Mouse (Mus musculus): ENCODE results near the gene Hyal3. TPM values are rescaled to one million over a fixed set of nuclear protein-coding genes. Genes with fewer than 3 reads are reported as not detected.
A peak's percentile ranks its signal among the peaks of the same experiment; 100 is the strongest.

Hyal3 gene
- polyA plus RNA-seq, 1 experiment from 2014 or later, result 0.39 TPM

DNA sequence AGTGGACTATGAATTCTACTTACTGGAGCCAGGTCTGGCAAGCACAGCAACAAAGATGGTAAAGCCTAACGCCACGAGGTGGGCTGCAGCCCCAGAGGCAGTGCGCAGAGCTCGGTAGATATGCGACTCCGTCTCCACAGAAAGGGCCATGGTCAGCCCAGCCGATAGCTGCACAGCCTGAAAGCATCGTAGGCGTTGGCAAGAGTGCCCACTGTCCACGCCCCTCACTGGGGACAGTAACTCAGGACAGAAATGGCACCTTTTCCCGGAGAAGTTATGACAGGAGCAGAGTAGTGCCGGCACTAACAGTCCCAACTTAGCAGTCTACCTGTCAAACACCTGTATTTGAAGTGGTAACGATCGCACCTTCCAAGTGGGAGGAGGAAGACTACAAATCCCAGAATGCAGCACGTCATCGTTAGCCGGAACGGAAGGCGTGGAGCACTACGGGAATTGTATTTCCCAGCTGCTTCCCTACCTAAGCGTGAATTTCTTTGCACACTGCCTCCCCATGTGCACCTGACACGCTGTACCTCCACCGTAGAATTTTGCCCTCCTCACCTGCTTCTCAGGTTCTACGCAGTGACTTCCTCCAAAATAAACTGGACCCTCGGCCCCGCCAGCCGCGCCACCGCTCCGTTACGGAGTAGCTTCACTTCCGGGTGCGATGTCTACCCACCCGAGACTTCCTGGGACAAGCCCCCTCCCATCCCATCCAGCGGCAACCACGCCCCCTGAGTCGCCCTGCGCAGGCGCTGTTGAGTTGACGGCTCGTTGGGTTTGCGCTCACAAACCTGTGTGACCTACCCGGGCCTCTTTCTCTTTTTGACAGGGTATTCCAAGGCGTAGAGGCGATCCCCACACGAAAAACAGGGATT lies 38.9 kb upstream of the Hyal3 start, which contains the start of the genes Cyb561d2 and Nprl2:
Cyb561d2 (minus strand) TSS at position 720 of the 878 bp plus-strand sequence.
Nprl2 (plus strand) TSS at position 753 of the 878 bp plus-strand sequence.
- Histone ChIP-seq H3K4me3 (ENCODE audit: low read depth, low read length) (peak within 1 kb of the TSS; percentile 60), H3K4me2 (replicated peaks; ENCODE audit: low read depth, low read length) (peak within 1 kb of the TSS; percentile 62), H3K27ac (ENCODE audit: low read depth, low read length) (no peak within 1 kb of the TSS), H3K27me3 (ENCODE audit: control insufficient read depth, insufficient read depth, low read length) (no peaks in the 10 kb centered on the region), H3K9me3 (ENCODE audit: control insufficient read depth, low read length) (no peaks in the 10 kb centered on the region), H3K4me1 (replicated peaks; ENCODE audit: control insufficient read depth, insufficient read depth, low read length) (peaks cover 10% of the 10 kb centered on the region), H3K9ac (ENCODE audit: low read depth, low read length) (peak within 1 kb of the TSS; percentile 61), H3K36me3 (ENCODE audit: control insufficient read depth, insufficient read depth, low read length) (peaks cover 11% of the 10 kb centered on the region; the same call in 1 of the 2 replicates)
- DNase-seq (ENCODE audit: low spot score), result peak; percentile 97
- 2% methylated on average over 46 of the region's 46 CpGs for WGBS
- ATAC-seq (ENCODE audit: low FRiP score), result peak; percentile 87

DNA sequence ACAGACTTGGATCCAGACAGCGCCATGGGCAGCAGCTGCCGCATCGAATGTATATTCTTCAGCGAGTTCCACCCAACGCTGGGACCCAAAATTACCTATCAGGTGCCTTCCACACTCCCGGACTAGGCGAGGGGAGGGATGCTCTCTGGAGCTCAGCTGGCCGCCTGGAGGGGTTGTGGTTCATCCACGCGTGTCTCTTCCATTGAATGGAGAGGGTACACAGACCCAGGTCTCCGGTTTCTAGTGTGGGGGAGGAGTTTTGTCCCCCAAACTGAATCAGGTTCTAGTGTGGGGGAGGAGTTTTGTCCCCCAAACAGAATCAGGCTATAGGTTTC lies 38.3 kb upstream of the Hyal3 start:
- H3K27ac ChIP-seq (ENCODE audit: low read depth, low read length), result no peak overlapping the region
- peak overlapping the region; percentile 60 for H3K4me3 ChIP-seq (ENCODE audit: low read depth, low read length)
- ATAC-seq (ENCODE audit: low FRiP score), result peak; percentile 56
- DNase-seq (ENCODE audit: low spot score), result no peak
- H3K27me3 ChIP-seq (ENCODE audit: control insufficient read depth, insufficient read depth, low read length), result no peaks in the 10 kb centered on the region
- peaks cover 12% of the 10 kb centered on the region for H3K4me1 ChIP-seq (replicated peaks; ENCODE audit: control insufficient read depth, insufficient read depth, low read length)
- H3K9ac ChIP-seq (ENCODE audit: low read depth, low read length), result peak overlapping the region; percentile 61
- H3K36me3 ChIP-seq (ENCODE audit: control insufficient read depth, insufficient read depth, low read length), result peaks cover 11% of the 10 kb centered on the region; the same call in 1 of the 2 replicates
- peak overlapping the region; percentile 62 for H3K4me2 ChIP-seq (replicated peaks; ENCODE audit: low read depth, low read length)
- H3K9me3 ChIP-seq (ENCODE audit: control insufficient read depth, low read length), result no peaks in the 10 kb centered on the region
- 3% methylated on average over 11 of the region's 11 CpGs for WGBS

- Histone ChIP-seq H3K27ac (ENCODE audit: low read depth, low read length) (no peak overlapping the region), H3K4me3 (ENCODE audit: low read depth, low read length) (peak overlapping the region; percentile 60), H3K4me1 (replicated peaks; ENCODE audit: control insufficient read depth, insufficient read depth, low read length) (peaks cover 14% of the 10 kb centered on the region), H3K27me3 (ENCODE audit: control insufficient read depth, insufficient read depth, low read length) (no peaks in the 10 kb centered on the region), H3K9me3 (ENCODE audit: control insufficient read depth, low read length) (no peaks in the 10 kb centered on the region), H3K36me3 (ENCODE audit: control insufficient read depth, insufficient read depth, low read length) (peaks cover 11% of the 10 kb centered on the region; the same call in 1 of the 2 replicates), H3K9ac (ENCODE audit: low read depth, low read length) (peak overlapping the region; percentile 61; the same call in 1 of the 2 replicates), H3K4me2 (replicated peaks; ENCODE audit: low read depth, low read length) (peak overlapping the region; percentile 62)
- ATAC-seq (ENCODE audit: low FRiP score), result no peak
- DNase-seq (ENCODE audit: low spot score), result no peak
- 54% methylated on average over 8 of the region's 8 CpGs for WGBS
Measured at GRCm38 (mm10) chr9:107542721-107543120, 37.9 kb upstream of the Hyal3 start.

- Histone ChIP-seq H3K4me2 (replicated peaks; ENCODE audit: low read depth, low read length) (no peak overlapping the region), H3K9ac (ENCODE audit: low read depth, low read length) (no peak overlapping the region), H3K4me1 (replicated peaks; ENCODE audit: control insufficient read depth, insufficient read depth, low read length) (peaks cover 14% of the 10 kb centered on the region), H3K36me3 (ENCODE audit: control insufficient read depth, insufficient read depth, low read length) (peaks cover 10% of the 10 kb centered on the region; the same call in 1 of the 2 replicates), H3K4me3 (ENCODE audit: low read depth, low read length) (no peak overlapping the region), H3K27me3 (ENCODE audit: control insufficient read depth, insufficient read depth, low read length) (0 out of 2 replicates have a peak, but pooled peaks cover 2% of the 10 kb centered on the region), H3K27ac (ENCODE audit: low read depth, low read length) (no peak overlapping the region), H3K9me3 (ENCODE audit: control insufficient read depth, low read length) (no peaks in the 10 kb centered on the region)
- ATAC-seq (ENCODE audit: low FRiP score) (no peak), DNase-seq (ENCODE audit: low spot score) (no peak)
- 85% methylated on average over 11 of the region's 11 CpGs for WGBS
Measured at GRCm38 (mm10) chr9:107543299-107543698, 37.3 kb upstream of the Hyal3 start.

DNA sequence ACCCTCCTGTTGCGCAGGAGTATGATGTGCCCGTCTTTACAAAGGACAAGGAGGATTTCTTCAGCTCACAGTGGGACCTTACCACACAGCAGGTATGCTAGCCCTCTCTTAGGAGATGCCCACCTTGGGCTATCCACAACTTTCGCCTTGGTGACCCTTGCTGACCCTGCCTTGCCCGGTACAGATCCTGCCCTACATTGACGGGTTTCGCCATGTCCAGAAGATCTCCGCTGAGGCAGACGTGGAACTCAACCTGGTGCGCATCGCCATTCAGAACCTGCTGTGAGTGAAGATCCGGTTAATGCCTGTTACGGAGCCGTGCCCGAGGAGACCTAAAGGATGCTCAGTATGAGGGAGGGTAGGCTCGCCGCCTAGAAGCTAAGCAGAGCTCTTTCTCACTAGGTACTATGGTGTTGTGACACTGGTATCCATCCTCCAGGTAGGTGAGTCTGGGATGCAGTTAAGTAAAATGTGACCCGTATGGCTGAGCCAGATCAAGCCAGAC lies 36.4 kb upstream of the Hyal3 start:
- peaks cover 14% of the 10 kb centered on the region for H3K4me1 ChIP-seq (replicated peaks; ENCODE audit: control insufficient read depth, insufficient read depth, low read length)

GRCm38 (mm10) chr9:107544729-107545128 lies 35.9 kb upstream of the Hyal3 start:
- H3K9ac ChIP-seq (ENCODE audit: low read depth, low read length), result no peak overlapping the region
- peaks cover 5% of the 10 kb centered on the region; the same call in 1 of the 2 replicates for H3K36me3 ChIP-seq (ENCODE audit: control insufficient read depth, insufficient read depth, low read length)
- H3K4me1 ChIP-seq (replicated peaks; ENCODE audit: control insufficient read depth, insufficient read depth, low read length), result peaks cover 14% of the 10 kb centered on the region
- no peaks in the 10 kb centered on the region for H3K9me3 ChIP-seq (ENCODE audit: control insufficient read depth, low read length)
- H3K27ac ChIP-seq (ENCODE audit: low read depth, low read length), result no peak overlapping the region
- ATAC-seq (ENCODE audit: low FRiP score) (no peak), DNase-seq (ENCODE audit: low spot score) (no peak)
- 96% methylated on average over 12 of the region's 12 CpGs for WGBS
- H3K4me3 ChIP-seq (ENCODE audit: low read depth, low read length), result no peak overlapping the region
- no peak overlapping the region for H3K4me2 ChIP-seq (replicated peaks; ENCODE audit: low read depth, low read length)
- H3K27me3 ChIP-seq (ENCODE audit: control insufficient read depth, insufficient read depth, low read length), result peaks cover 8% of the 10 kb centered on the region; the same call in 1 of the 2 replicates

More for the DNA sequence above, 36.4 kb upstream of the Hyal3 start:
- Histone ChIP-seq H3K9ac (ENCODE audit: low read depth, low read length) (no peak overlapping the region), H3K27ac (ENCODE audit: low read depth, low read length) (no peak overlapping the region), H3K4me3 (ENCODE audit: low read depth, low read length) (no peak overlapping the region), H3K9me3 (ENCODE audit: control insufficient read depth, low read length) (no peaks in the 10 kb centered on the region), H3K4me2 (replicated peaks; ENCODE audit: low read depth, low read length) (no peak overlapping the region), H3K36me3 (ENCODE audit: control insufficient read depth, insufficient read depth, low read length) (peaks cover 6% of the 10 kb centered on the region; the same call in 1 of the 2 replicates), H3K27me3 (ENCODE audit: control insufficient read depth, insufficient read depth, low read length) (peaks cover 6% of the 10 kb centered on the region; the same call in 1 of the 2 replicates)
- ATAC-seq (ENCODE audit: low FRiP score) (no peak), DNase-seq (ENCODE audit: low spot score) (no peak)
- 94% methylated on average over 17 of the region's 17 CpGs for WGBS

DNA sequence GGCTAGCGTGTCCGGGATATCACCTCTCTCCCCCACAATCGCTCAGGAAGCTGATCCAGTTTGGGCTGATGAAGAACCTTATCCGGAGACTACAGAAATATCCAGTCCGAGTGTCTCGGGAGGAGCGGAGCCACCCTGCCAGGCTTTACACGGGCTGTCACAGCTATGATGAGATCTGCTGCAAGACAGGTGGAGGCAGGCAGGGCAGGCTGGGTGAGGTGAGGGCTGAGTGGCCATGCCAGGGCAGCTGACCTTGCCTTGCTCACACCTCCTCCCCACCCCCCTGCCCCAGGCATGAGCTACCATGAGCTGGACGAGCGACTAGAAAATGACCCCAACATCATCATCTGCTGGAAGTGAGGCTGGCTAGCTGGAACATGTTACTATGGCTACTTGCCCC lies 35.4 kb upstream of the Hyal3 start:
- Histone ChIP-seq H3K4me2 (replicated peaks; ENCODE audit: low read depth, low read length) (no peak overlapping the region), H3K4me3 (ENCODE audit: low read depth, low read length) (no peak overlapping the region), H3K9ac (ENCODE audit: low read depth, low read length) (no peak overlapping the region), H3K27me3 (ENCODE audit: control insufficient read depth, insufficient read depth, low read length) (peaks cover 8% of the 10 kb centered on the region), H3K4me1 (replicated peaks; ENCODE audit: control insufficient read depth, insufficient read depth, low read length) (peaks cover 14% of the 10 kb centered on the region), H3K9me3 (ENCODE audit: control insufficient read depth, low read length) (no peaks in the 10 kb centered on the region), H3K36me3 (ENCODE audit: control insufficient read depth, insufficient read depth, low read length) (0 out of 2 replicates have a peak, but pooled peaks cover 2% of the 10 kb centered on the region), H3K27ac (ENCODE audit: low read depth, low read length) (no peak overlapping the region)
- WGBS, result 90% methylated on average over 10 of the region's 10 CpGs
- DNase-seq (ENCODE audit: low spot score) (no peak), ATAC-seq (ENCODE audit: low FRiP score) (no peak)

DNA sequence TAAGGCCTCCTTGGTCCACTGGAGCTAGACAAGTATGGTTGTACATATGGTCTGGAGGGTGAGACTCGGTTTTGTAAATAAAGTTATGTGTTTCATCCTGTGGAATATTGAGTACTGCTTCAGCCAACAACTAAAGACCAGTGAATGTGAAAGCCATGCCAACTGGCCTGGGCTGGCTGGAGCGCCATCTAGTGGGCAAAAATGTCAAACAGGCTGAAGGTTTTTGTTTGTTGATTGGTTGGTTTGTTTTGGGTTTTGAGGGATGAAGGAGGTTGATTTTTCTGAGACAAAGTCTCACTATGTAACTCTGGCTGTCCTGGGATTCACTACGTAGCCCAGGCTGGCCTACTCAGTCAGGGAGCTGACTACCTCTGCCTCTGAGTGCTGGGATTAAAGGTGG lies 35.0 kb upstream of the Hyal3 start:
- Histone ChIP-seq H3K36me3 (ENCODE audit: control insufficient read depth, insufficient read depth, low read length) (0 out of 2 replicates have a peak, but pooled peaks cover 2% of the 10 kb centered on the region), H3K9me3 (ENCODE audit: control insufficient read depth, low read length) (no peaks in the 10 kb centered on the region)

More for the DNA sequence above, 35.0 kb upstream of the Hyal3 start:
- 4% methylated on average over 3 of the region's 3 CpGs for WGBS
- peaks cover 12% of the 10 kb centered on the region for H3K27me3 ChIP-seq (ENCODE audit: control insufficient read depth, insufficient read depth, low read length)
- no peak overlapping the region for H3K9ac ChIP-seq (ENCODE audit: low read depth, low read length)
- DNase-seq (ENCODE audit: low spot score) (peak; percentile 88), ATAC-seq (ENCODE audit: low FRiP score) (no peak)
- no peak overlapping the region for H3K4me3 ChIP-seq (ENCODE audit: low read depth, low read length)
- no peak overlapping the region for H3K27ac ChIP-seq (ENCODE audit: low read depth, low read length)
- H3K4me1 ChIP-seq (replicated peaks; ENCODE audit: control insufficient read depth, insufficient read depth, low read length), result peaks cover 15% of the 10 kb centered on the region
- no peak overlapping the region for H3K4me2 ChIP-seq (replicated peaks; ENCODE audit: low read depth, low read length)
